Mouse (Mus musculus) cerebellum, adult 8-10 months (tissue): ENCODE measurements around the gene Nudcd2.

ENCODE experiments used
- DNase-seq: peaks from one replicate; pipeline ENCODE4 v3.0.0; 2022

The Nudcd2 gene

DNA sequence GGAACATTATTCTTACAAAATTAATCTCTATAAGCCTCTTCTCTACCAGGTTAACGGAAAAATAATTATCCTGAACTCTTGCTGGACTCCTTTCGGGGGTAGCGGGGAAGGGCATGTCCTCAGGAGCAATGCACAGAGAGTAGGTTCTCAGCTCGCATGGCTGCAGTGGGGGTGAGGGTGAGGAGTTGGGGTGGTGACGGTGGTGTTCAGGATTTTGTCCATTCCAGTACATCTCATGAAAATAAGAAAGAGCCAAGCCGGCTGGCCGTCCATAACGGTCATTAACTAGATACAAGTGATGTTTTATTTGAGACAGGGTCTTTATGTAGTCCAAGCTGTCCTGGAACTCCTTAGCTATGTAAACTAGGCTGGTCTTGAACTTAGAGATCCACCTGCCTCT is 22.5 kb downstream of the Nudcd2 start:
- DNase-seq, result no peak

DNA sequence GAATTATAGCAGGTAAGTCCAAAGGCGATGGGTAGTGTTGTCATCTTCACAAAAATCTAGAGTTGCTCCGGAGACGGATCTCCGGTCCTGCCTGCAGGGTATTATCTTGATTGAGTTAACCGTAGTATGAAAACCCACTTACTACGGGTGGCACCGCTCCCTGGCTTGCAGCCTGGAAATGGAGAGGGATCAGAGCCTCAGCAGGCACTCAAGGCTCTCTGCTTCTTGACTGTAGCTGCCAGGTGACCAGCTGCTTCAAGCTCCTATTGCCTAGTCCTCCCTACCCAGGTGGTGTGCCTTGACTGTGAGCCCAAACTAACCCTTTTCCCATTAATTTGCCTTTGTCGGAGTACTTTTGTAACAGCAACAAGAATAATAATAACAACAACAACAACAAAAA is 26.4 kb downstream of the Nudcd2 start:
- DNase-seq, result peak; percentile 13

DNA sequence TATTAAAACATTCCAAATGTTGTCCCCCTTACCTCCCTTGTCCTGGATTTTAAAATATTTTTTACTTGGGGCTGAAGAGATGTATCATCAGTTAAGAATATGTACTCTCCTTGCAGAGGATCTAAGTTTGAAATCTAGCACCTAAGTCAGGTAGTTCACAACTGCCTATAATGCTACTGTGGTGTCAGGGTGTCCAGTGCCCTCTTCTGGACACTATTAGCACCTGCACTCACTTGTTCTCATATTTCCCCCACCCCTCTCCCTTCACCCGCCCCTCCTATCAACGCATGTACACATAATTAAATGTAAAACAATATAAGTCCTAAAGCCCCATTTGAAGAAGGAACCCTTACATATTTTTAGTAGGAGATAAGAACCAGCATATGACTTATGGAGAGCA is 29.9 kb downstream of the Nudcd2 start:
- no peak for DNase-seq

DNA sequence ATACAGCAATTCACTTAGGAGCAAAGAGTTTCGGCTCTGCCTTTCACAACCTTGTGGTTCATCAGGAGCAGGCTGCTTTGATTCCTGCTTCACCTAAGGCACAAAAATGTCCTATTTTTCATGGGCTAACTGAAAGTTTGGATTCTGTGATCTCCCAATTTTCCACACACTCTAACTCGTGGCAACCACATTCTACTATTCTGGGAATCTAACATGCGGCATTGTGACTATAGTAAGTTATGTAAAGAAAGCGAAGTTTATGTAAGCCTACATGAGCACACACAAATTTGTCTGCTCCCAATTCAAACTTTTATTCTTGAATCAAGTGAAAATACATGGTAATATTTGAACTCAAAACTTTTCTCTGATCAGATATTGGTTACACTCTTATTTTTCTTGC is 31.2 kb downstream of the Nudcd2 start:
- no peak for DNase-seq

DNA sequence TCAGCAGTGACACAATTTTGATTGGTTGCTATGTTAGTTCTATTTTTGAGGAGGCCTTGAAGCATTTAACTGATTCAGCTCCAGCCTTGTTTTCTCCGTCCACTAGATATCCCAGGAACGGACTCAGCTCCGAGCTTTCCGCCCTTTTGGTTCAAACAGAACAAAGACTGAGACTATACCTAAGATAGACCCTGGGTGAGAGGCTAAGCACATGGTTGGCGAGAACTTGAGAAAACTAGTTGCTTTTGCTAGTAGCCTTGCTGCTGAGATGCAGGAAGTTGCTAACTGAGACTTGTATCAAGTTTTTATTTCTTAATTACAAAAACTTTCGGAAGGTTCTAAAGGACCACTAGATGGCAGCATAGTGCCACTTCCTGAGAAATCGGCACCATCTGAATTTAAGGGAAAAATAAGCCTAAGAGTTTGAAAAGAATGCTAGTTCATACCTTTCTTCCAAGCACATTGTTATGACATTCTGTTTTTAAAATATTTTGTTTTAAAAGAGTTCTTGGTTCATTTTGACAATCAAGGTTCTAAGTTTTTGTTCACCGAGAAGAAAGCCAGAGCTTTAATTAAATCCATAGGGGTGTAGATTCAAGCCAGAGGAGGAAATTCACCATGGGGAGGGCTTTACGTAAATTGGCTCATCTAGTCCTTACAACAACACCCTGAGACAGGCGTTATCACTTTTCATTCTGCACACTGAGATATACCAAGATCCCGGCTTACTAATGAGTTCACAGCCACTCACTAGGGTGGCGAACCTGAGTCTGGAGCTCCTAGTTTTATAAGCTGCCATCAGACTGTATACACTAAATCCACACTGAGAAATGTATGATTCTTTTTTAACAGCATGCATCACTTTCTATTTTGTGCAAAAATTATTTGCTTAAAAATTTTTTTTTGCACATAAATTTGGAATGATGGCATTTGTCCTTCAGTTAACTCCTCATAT is 42.1 kb downstream of the Nudcd2 start:
- DNase-seq, result no peak

DNA sequence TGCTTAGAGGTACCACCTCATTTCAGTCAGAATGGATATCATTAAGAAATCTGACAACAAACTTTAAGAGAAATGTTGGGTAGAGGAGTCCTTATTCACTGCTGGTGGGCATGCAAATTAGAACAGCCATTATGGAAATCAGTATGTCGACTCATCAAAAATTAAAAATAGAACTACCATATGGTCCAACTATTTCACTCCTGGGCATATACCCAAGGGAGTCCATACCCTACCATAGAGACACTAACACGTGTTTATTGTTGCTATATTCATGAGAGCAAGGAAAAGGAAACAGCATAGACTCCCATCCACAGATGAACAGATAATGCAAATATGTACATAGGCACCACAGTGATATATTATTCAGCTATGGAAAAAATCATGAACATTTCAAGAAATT is 48.4 kb downstream of the Nudcd2 start:
- no peak for DNase-seq

DNA sequence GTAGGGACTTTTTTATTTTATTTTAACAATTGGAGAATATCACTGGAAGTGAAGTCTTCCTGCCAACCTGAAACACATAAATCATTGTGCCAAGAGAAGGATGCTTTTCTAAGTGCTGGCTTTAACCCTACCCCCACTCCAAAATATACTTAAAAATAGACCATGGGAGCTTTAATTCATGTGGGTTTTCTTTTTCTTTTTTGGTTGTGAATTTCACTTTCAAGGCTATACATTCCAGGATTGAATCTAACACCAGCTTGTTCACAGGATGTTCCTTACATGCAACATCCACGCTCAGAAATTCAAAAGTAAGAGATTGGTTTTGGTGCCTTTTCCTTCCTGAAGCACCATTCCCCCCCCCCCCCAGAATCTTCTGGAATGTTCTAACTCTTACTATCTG is 49.9 kb downstream of the Nudcd2 start:
- DNase-seq, result no peak

DNA sequence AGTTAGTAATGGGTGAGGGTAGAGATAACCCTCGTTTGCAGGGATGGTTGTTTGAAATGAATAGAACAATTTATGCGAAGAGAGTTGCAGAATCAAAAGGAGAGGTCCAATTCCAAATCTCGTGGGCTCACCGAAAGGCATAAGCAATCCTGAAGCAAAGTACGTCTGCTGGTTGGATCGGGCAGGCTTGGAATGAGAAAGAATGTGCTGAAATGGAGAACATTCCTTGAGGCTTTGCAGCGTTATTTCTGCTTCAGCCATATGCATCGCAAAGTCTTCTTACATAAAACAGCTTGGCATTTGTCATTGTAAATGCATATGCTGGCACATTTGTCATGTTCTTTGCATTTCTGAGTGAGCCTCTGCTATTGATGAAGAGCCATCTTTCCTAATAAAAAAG is 50.9 kb downstream of the Nudcd2 start:
- no peak for DNase-seq

DNA sequence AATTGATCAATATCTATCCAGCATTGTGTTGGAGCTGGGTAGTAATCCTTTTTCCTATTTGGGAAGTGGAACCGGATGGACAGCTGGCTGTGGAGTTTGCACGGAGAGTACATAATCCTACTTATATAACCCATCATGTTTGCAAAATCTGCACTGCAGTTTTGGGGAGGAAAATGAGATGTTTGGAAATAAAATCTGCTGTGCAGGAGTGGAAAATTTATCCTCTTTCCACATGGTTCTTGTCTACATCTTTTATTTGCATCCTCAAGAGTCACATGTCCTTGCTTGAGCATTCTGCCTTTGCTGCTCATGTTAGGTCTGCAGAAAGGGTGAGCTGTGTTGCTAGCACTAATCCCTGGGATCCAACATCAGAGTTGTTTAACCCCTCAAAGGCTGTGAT is 53.4 kb downstream of the Nudcd2 start:
- no peak for DNase-seq
